Mouse (Mus musculus) small intestine, adult 2 months (tissue): ENCODE data around the gene Polr1b.

Source experiments
- CTCF ChIP-seq: fragments of 200-500 bp; IDR thresholded peaks from 2 replicates; pipeline ENCODE4 v1.5.1; 2012; ENCODE audit warnings: low read depth, mild to moderate bottlenecking, control low read depth, inconsistent platforms, low read length, moderate library complexity, mixed read lengths; ENCODE audit not compliant: insufficient replicate concordance, insufficient read length; ENCODE audit errors: extremely low read depth
- POLR2A ChIP-seq: fragments of 200-500 bp; IDR thresholded peaks from 2 replicates; pipeline ENCODE4 v1.6.1; 2012; ENCODE audit warnings: low read depth, mild to moderate bottlenecking, control low read depth, inconsistent platforms, low read length, moderate library complexity

- no peak for TF ChIP-seq CTCF
- no peak for TF ChIP-seq POLR2A
These were observed 30.5 kb upstream of the Polr1b start for GRCm38 (mm10) chr2:129070296-129070695.
